Mouse (Mus musculus): ENCODE results near the gene Dbndd2. TPM values are rescaled to one million over a fixed set of nuclear protein-coding genes. Genes with fewer than 3 reads are reported as not detected.

Dbndd2 gene
- polyA plus RNA-seq, 1 experiment from 2014 or later, result 4.7 TPM

GRCm38 (mm10) chr2:164456413-164456812 is 29.5 kb upstream of the Dbndd2 start:
- Histone ChIP-seq H3K27me3 (replicated peaks) (no peaks in the 10 kb centered on the region), H3K27ac (peak overlapping the region; percentile 54), H3K9me3 (no peaks in the 10 kb centered on the region), H3K9ac (0 out of 2 replicates have a peak overlapping the region, but pooled peaks have one; percentile 29), H3K4me1 (replicated peaks) (peaks cover 30% of the 10 kb centered on the region), H3K4me3 (replicated peaks) (no peak overlapping the region), H3K36me3 (no peaks in the 10 kb centered on the region), H3K4me2 (replicated peaks) (peak overlapping the region; percentile 48)
- 71% methylated on average over 1 of the region's 1 CpGs for WGBS
- no peak for ATAC-seq

GRCm38 (mm10) chr2:164456864-164457300 is 29.0 kb upstream of the Dbndd2 start, which contains the start of gene Sys1:
Gene Sys1 (plus strand): TSS chr2:164456964.
- Histone ChIP-seq H3K4me2 (replicated peaks) (peak within 1 kb of the TSS; percentile 48), H3K9me3 (no peaks in the 10 kb centered on the region), H3K9ac (peak within 1 kb of the TSS; percentile 29; the same call in 1 of the 2 replicates), H3K27me3 (replicated peaks) (no peaks in the 10 kb centered on the region), H3K27ac (peak within 1 kb of the TSS; percentile 77), H3K4me3 (replicated peaks) (peak within 1 kb of the TSS; percentile 7), H3K4me1 (replicated peaks) (peaks cover 31% of the 10 kb centered on the region), H3K36me3 (no peaks in the 10 kb centered on the region)
- 1% methylated on average over 7 of the region's 7 CpGs for WGBS
- ATAC-seq, result no peak

DNA sequence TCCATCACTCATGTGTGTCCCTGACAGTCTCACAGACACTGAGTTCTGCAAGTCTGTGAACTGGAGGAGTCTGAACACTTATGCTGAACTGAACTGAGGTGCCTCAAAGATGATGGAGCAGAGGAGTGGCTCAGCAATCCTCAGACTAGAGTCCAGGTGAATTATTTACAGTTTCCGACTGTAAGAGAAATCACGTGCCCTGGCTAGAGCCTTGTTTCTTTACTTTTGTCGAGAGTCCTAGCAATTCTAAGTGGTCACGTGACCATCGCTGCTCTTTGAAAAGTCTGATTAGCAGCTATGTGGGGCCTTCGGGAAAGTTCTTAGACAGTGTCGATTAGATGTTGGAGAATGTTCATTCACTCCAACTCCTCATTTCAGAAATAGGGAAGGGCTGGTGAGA is 28.0 kb upstream of the Dbndd2 start:
- ATAC-seq, result peak; percentile 69
- 41% methylated on average over 7 of the region's 7 CpGs for WGBS
- H3K9me3 ChIP-seq, result no peaks in the 10 kb centered on the region
- H3K4me1 ChIP-seq (replicated peaks), result peaks cover 27% of the 10 kb centered on the region
- no peaks in the 10 kb centered on the region for H3K36me3 ChIP-seq
- H3K9ac ChIP-seq, result no peak overlapping the region
- no peaks in the 10 kb centered on the region for H3K27me3 ChIP-seq (replicated peaks)
- peak overlapping the region; percentile 77 for H3K27ac ChIP-seq
- no peak overlapping the region for H3K4me3 ChIP-seq (replicated peaks)
- peak overlapping the region; percentile 39 for H3K4me2 ChIP-seq (replicated peaks)

DNA sequence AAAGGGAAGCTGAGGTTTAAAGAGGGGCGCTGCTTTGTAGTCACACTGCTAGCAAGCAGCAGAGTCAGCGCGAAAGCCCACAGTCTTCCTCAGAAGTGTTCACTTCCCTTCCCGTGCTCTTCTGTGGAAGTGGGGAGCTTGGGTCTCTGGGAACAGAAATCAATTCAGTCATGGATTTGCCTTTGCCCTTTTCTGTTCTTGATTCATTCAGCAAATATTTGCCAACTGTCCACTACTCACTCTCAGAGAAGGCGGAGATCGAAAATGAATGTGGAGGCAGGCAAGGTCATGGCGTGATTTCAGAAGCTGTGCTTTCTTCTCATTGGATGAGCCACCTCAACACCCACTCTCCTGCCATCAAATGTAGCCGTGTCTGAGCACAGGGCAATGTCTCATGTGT is 27.4 kb upstream of the Dbndd2 start:
- H3K36me3 ChIP-seq, result peaks cover 4% of the 10 kb centered on the region; the same call in 1 of the 2 replicates
- no peak overlapping the region for H3K9ac ChIP-seq
- H3K4me2 ChIP-seq (replicated peaks), result 0 out of 2 replicates have a peak overlapping the region, but pooled peaks have one; percentile 2
- H3K27me3 ChIP-seq (replicated peaks), result no peaks in the 10 kb centered on the region
- H3K9me3 ChIP-seq, result no peaks in the 10 kb centered on the region
- 67% methylated on average over 8 of the region's 8 CpGs for WGBS
- ATAC-seq, result no peak; the same call in 1 of the 2 replicates
- peaks cover 27% of the 10 kb centered on the region for H3K4me1 ChIP-seq (replicated peaks)
- H3K27ac ChIP-seq, result peak overlapping the region; percentile 42
- no peak overlapping the region for H3K4me3 ChIP-seq (replicated peaks)

DNA sequence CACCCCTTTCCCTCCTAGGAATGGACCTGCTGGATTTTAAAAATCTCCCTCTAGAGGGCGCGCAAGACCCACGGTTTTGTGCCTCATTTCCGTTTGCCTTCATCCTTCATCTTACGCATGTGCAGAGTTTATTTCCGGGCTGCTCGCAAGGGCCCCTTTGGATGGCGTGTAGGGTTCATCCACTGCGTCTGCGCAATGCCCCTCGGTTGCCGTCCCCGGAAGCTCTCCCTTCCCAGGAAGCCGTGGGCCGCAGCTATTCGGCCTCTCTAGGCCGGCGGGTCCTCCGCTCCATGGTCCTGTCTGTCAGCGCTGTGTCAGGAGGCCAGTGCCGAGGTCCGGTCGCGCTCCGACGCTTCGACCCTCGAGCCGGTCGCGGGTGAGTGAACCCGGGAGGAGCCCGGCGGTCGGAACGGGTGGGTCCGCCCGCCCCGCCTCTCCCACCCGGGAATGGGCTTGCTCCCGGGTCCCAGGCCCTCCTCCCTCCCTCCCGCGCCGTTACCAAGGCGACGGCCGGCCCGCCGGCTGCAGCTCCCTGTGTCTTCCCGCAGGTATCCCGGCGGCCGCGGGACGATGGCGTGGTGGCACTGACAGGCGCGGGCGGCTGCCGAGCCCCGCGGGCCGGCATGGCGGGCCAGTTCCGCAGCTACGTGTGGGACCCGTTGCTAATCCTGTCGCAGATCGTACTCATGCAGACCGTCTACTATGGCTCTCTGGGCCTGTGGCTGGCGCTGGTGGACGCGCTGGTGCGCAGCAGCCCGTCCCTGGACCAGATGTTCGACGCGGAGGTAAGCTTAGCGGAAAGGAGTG is 25.0 kb upstream of the Dbndd2 start, which contains the start of gene Gm20458:
Gene Gm20458, plus strand, starts transcription at position 223 of the 807 bp plus-strand sequence.
- peaks cover 9% of the 10 kb centered on the region for H3K36me3 ChIP-seq
- WGBS, result under 1% methylated on average over 79 of the region's 79 CpGs
- no peaks in the 10 kb centered on the region for H3K27me3 ChIP-seq (replicated peaks)
- no peaks in the 10 kb centered on the region for H3K9me3 ChIP-seq
- H3K27ac ChIP-seq, result peak within 1 kb of the TSS; percentile 59
- peak; percentile 95 for ATAC-seq
- peak within 1 kb of the TSS; percentile 65 for H3K4me2 ChIP-seq (replicated peaks)
- H3K9ac ChIP-seq, result peak within 1 kb of the TSS; percentile 63
- H3K4me1 ChIP-seq (replicated peaks), result peaks cover 13% of the 10 kb centered on the region
- H3K4me3 ChIP-seq (replicated peaks), result peak within 1 kb of the TSS; percentile 88

GRCm38 (mm10) chr2:164465161-164465560 is 20.7 kb upstream of the Dbndd2 start:
- H3K9ac ChIP-seq, result no peak overlapping the region
- peaks cover 5% of the 10 kb centered on the region; the same call in 1 of the 2 replicates for H3K4me1 ChIP-seq (replicated peaks)
- no peaks in the 10 kb centered on the region for H3K27me3 ChIP-seq (replicated peaks)
- peaks cover 9% of the 10 kb centered on the region for H3K36me3 ChIP-seq
- H3K9me3 ChIP-seq, result no peaks in the 10 kb centered on the region
- H3K4me3 ChIP-seq (replicated peaks), result no peak overlapping the region
- no peak for ATAC-seq
- no peak overlapping the region for H3K27ac ChIP-seq
- no peak overlapping the region for H3K4me2 ChIP-seq (replicated peaks)

DNA sequence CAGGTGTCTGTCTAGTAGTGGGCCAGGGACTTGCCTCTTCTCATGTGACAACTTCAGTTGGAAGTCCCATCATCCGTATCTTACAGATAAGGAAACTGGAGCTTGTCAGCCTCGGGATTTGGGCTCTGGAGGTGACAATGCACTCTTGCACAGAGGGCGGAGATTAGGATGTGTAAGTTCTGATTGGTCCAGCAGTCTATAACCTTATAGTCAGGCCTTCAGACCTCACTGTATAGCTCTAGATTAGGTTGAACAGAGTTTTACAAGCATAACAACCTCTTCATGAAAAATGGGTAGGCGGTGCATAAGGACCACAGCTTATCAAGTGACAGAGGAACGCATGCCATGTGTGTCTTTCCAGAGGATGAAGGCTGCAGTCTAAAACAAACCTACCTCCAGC is 19.1 kb upstream of the Dbndd2 start:
- Histone ChIP-seq H3K27ac (no peak overlapping the region), H3K4me3 (replicated peaks) (no peak overlapping the region), H3K27me3 (replicated peaks) (no peaks in the 10 kb centered on the region), H3K9me3 (no peaks in the 10 kb centered on the region), H3K4me1 (replicated peaks) (peaks cover 3% of the 10 kb centered on the region; the same call in 1 of the 2 replicates), H3K9ac (no peak overlapping the region), H3K4me2 (replicated peaks) (no peak overlapping the region), H3K36me3 (peaks cover 9% of the 10 kb centered on the region)
- WGBS, result 78% methylated on average over 5 of the region's 5 CpGs
- ATAC-seq, result no peak

- Histone ChIP-seq H3K4me1 (replicated peaks) (no peaks in the 10 kb centered on the region), H3K9ac (no peak overlapping the region), H3K4me2 (replicated peaks) (no peak overlapping the region), H3K27ac (no peak overlapping the region), H3K9me3 (no peaks in the 10 kb centered on the region), H3K4me3 (replicated peaks) (no peak overlapping the region), H3K36me3 (no peaks in the 10 kb centered on the region), H3K27me3 (replicated peaks) (no peaks in the 10 kb centered on the region)
- 30% methylated on average over 10 of the region's 10 CpGs for WGBS
- ATAC-seq, result no peak; the same call in 1 of the 2 replicates
Observed at GRCm38 (mm10) chr2:164470254-164470653, 15.7 kb upstream of the Dbndd2 start.

- H3K27me3 ChIP-seq (replicated peaks), result no peaks in the 10 kb centered on the region
- no peaks in the 10 kb centered on the region for H3K36me3 ChIP-seq
- no peak within 1 kb of the TSS for H3K9ac ChIP-seq
- ATAC-seq, result no peak
- H3K9me3 ChIP-seq, result no peaks in the 10 kb centered on the region
- H3K4me1 ChIP-seq (replicated peaks), result no peaks in the 10 kb centered on the region
- 85% methylated on average over 6 of the region's 6 CpGs for WGBS
- H3K27ac ChIP-seq, result no peak within 1 kb of the TSS
- no peak within 1 kb of the TSS for H3K4me2 ChIP-seq (replicated peaks)
- H3K4me3 ChIP-seq (replicated peaks), result no peak within 1 kb of the TSS
Observed at GRCm38 (mm10) chr2:164473624-164474023, 12.3 kb upstream of the Dbndd2 start, which contains the start of gene Trp53tg5. Gene Trp53tg5 (minus strand): TSS chr2:164473724.

GRCm38 (mm10) chr2:164486258-164487114 is 580 bp downstream of the Dbndd2 start:
- Histone ChIP-seq H3K4me2 (replicated peaks) (peak overlapping the region; percentile 100), H3K27me3 (replicated peaks) (peaks cover 5% of the 10 kb centered on the region), H3K4me3 (replicated peaks) (peak overlapping the region; percentile 90), H3K27ac (peak overlapping the region; percentile 36; the same call in 1 of the 2 replicates), H3K9ac (peak overlapping the region; percentile 72), H3K9me3 (no peaks in the 10 kb centered on the region), H3K36me3 (no peaks in the 10 kb centered on the region), H3K4me1 (replicated peaks) (peaks cover 15% of the 10 kb centered on the region)
- peak; percentile 83 for ATAC-seq
- under 1% methylated on average over 87 of the region's 90 CpGs for WGBS

DNA sequence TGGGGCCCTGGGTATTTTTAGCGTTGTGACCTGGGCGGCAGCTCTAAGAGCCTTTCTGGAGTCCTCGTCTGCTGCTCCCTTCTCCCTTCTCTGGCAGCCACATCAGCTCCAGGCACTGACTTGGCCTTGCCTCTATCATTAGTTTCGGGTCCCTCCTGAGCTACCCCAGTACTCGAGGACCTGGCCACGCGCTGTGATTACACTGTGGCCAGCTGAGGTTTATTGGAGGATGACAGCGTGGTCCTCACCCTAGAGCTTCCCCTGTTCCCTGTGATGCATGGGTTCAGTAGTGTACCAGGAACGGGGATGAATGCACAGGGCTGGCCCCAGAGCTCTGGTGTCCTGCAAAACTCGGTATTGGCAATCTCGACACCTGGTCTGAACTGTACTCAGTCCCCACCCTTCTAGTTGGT is 1.2 kb downstream of the Dbndd2 start:
- peak overlapping the region; percentile 100 for H3K4me2 ChIP-seq (replicated peaks)
- ATAC-seq, result peak; percentile 32; the same call in 1 of the 2 replicates
- H3K27me3 ChIP-seq (replicated peaks), result peaks cover 5% of the 10 kb centered on the region
- peak overlapping the region; percentile 72 for H3K9ac ChIP-seq
- H3K4me3 ChIP-seq (replicated peaks), result peak overlapping the region; percentile 90
- no peaks in the 10 kb centered on the region for H3K9me3 ChIP-seq
- no peak overlapping the region for H3K27ac ChIP-seq
- 6% methylated on average over 11 of the region's 11 CpGs for WGBS
- no peaks in the 10 kb centered on the region for H3K36me3 ChIP-seq
- H3K4me1 ChIP-seq (replicated peaks), result peaks cover 15% of the 10 kb centered on the region

DNA sequence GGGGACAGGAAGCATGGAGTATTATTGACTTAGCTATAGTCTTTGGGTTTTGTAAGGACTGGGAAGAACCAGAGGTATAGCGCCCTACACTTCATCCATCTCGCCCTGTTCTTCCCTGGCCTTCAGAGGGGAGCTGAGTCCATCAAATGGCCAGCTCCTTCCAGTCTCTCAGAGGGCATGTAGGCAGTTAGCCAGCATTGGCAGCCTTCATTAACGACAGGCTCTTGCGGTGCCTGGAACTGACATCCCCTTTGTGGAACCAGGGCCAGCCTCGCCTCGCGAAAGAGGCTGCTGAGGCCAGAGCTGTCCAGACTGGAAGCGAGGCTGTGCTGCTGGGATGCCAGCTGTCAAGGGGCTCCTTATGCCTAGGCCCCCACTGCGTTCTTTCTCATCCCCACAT is 1.9 kb downstream of the Dbndd2 start:
- H3K27me3 ChIP-seq (replicated peaks), result peaks cover 5% of the 10 kb centered on the region
- H3K9me3 ChIP-seq, result no peaks in the 10 kb centered on the region
- H3K4me2 ChIP-seq (replicated peaks), result peak overlapping the region; percentile 100; the same call in 1 of the 2 replicates
- no peak for ATAC-seq
- WGBS, result 78% methylated on average over 9 of the region's 9 CpGs
- no peaks in the 10 kb centered on the region for H3K36me3 ChIP-seq
- H3K9ac ChIP-seq, result no peak overlapping the region
- H3K4me1 ChIP-seq (replicated peaks), result peaks cover 15% of the 10 kb centered on the region
- H3K27ac ChIP-seq, result no peak overlapping the region
- H3K4me3 ChIP-seq (replicated peaks), result no peak overlapping the region
